Mouse (Mus musculus) heart, adult 2 months (tissue): ENCODE data around the gene Bcl6.

Experiments used
- CTCF ChIP-seq: fragments of 200-600 bp; IDR thresholded peaks from 2 replicates; pipeline ENCODE4 v1.8.1; 2022; ENCODE audit warnings: antibody characterized with exemption, mild to moderate bottlenecking, moderate library complexity
- POLR2A ChIP-seq: fragments of 200-500 bp; IDR thresholded peaks from 2 replicates; pipeline ENCODE4 v1.6.1; 2011; ENCODE audit warnings: mild to moderate bottlenecking, low read depth, low read length, control low read depth; ENCODE audit not compliant: insufficient read depth

DNA sequence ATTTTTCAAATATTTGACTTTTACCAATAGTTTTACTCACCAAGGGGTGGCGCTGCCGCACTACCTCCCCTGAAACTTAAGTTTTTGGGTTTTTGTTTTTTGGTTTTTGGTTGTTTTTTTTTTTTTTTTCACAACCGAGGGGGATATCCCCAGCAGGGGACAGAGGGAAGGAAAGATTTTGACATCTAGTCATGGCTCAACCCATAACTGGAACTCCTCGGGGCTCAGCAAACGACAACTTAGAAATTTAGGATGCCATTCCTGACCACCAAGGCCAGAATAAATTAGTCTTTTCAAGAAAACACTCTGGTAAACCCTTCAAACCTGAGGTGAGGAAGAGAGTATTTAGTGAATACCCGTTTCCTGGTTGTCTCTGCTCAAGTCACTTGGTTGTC lies 3.2 kb downstream of the Bcl6 start:
- TF ChIP-seq CTCF = peak; percentile 70
- no peak for TF ChIP-seq POLR2A
